Mouse (Mus musculus): Measurements from ENCODE around the gene Clcn1. TPM values are rescaled to one million over a fixed set of nuclear protein-coding genes. Genes with fewer than 3 reads are reported as not detected.

Clcn1 gene
- polyA plus RNA-seq, 1 experiment from 2014 or later = 1.5 TPM

GRCm38 (mm10) chr6:42324067-42324481 is 37.6 kb downstream of the Clcn1 start:
- 0% methylated on average over 25 of the region's 32 CpGs for WGBS
- H3K36me3 ChIP-seq (replicated peaks) = peaks cover 3% of the 10 kb centered on the region; the same call in 1 of the 2 replicates

GRCm38 (mm10) chr6:42324482-42325267 is 38.2 kb downstream of the Clcn1 start, which contains the start of gene Fam131b:
TSS of gene Fam131b (minus strand) at chr6:42324643.
- peaks cover 3% of the 10 kb centered on the region; the same call in 1 of the 2 replicates for H3K36me3 ChIP-seq (replicated peaks)
- under 1% methylated on average over 52 of the region's 68 CpGs for WGBS

More at GRCm38 (mm10) chr6:42324067-42324481, 37.6 kb downstream of the Clcn1 start:
- peak; percentile 44 for DNase-seq (ENCODE audit: extremely low spot score, low spot score)
- no peaks in the 10 kb centered on the region for H3K9me3 ChIP-seq
- H3K27ac ChIP-seq = peak overlapping the region; percentile 93
- H3K4me3 ChIP-seq = peak overlapping the region; percentile 83
- H3K27me3 ChIP-seq (ENCODE audit: poor library complexity, severe bottlenecking) = peaks cover 44% of the 10 kb centered on the region
- H3K4me1 ChIP-seq = peaks cover 26% of the 10 kb centered on the region

GRCm38 (mm10) chr6:42325268-42325609 is 38.8 kb downstream of the Clcn1 start:
- peak overlapping the region; percentile 83 for H3K4me3 ChIP-seq
- no peaks in the 10 kb centered on the region for H3K9me3 ChIP-seq
- 2% methylated on average over 7 of the region's 7 CpGs for WGBS
- peaks cover 3% of the 10 kb centered on the region; the same call in 1 of the 2 replicates for H3K36me3 ChIP-seq (replicated peaks)
- DNase-seq (ENCODE audit: extremely low spot score, low spot score) = peak; percentile 85
- H3K4me1 ChIP-seq = peaks cover 26% of the 10 kb centered on the region
- peaks cover 44% of the 10 kb centered on the region for H3K27me3 ChIP-seq (ENCODE audit: poor library complexity, severe bottlenecking)
- peak overlapping the region; percentile 93 for H3K27ac ChIP-seq

More at GRCm38 (mm10) chr6:42324482-42325267, 38.2 kb downstream of the Clcn1 start, which contains the start of gene Fam131b:
- DNase-seq (ENCODE audit: extremely low spot score, low spot score) = peak; percentile 69
- Histone ChIP-seq H3K27me3 (ENCODE audit: poor library complexity, severe bottlenecking) (peaks cover 44% of the 10 kb centered on the region), H3K27ac (peak within 1 kb of the TSS; percentile 93), H3K4me1 (peaks cover 26% of the 10 kb centered on the region), H3K4me3 (peak within 1 kb of the TSS; percentile 83), H3K9me3 (no peaks in the 10 kb centered on the region)

- no peak overlapping the region for H3K4me3 ChIP-seq
- WGBS = 95% methylated on average over 3 of the region's 3 CpGs
- no peaks in the 10 kb centered on the region for H3K9me3 ChIP-seq
- DNase-seq (ENCODE audit: extremely low spot score, low spot score) = no peak
- peaks cover 34% of the 10 kb centered on the region for H3K27me3 ChIP-seq (ENCODE audit: poor library complexity, severe bottlenecking)
- H3K4me1 ChIP-seq = peaks cover 26% of the 10 kb centered on the region
- H3K27ac ChIP-seq = no peak overlapping the region
- no peaks in the 10 kb centered on the region; the same call in 1 of the 2 replicates for H3K36me3 ChIP-seq (replicated peaks)
Observed at GRCm38 (mm10) chr6:42326509-42326908, 40.0 kb downstream of the Clcn1 start.

- WGBS = 79% methylated on average over 3 of the region's 3 CpGs
- Histone ChIP-seq H3K27me3 (ENCODE audit: poor library complexity, severe bottlenecking) (peaks cover 12% of the 10 kb centered on the region), H3K9me3 (no peaks in the 10 kb centered on the region), H3K36me3 (replicated peaks) (no peaks in the 10 kb centered on the region), H3K4me3 (no peak overlapping the region), H3K27ac (no peak overlapping the region), H3K4me1 (peaks cover 16% of the 10 kb centered on the region)
- DNase-seq (ENCODE audit: extremely low spot score, low spot score) = no peak
Observed at GRCm38 (mm10) chr6:42328757-42329156, 42.3 kb downstream of the Clcn1 start.

GRCm38 (mm10) chr6:42330216-42330615 is 43.7 kb downstream of the Clcn1 start:
- Histone ChIP-seq H3K4me3 (no peak overlapping the region), H3K27ac (no peak overlapping the region), H3K36me3 (replicated peaks) (no peaks in the 10 kb centered on the region), H3K9me3 (no peaks in the 10 kb centered on the region), H3K4me1 (peaks cover 4% of the 10 kb centered on the region; the same call in 1 of the 2 replicates), H3K27me3 (ENCODE audit: poor library complexity, severe bottlenecking) (no peaks in the 10 kb centered on the region)
- DNase-seq (ENCODE audit: extremely low spot score, low spot score) = no peak
- WGBS = 74% methylated on average over 3 of the region's 3 CpGs

GRCm38 (mm10) chr6:42330946-42331345 is 44.5 kb downstream of the Clcn1 start:
- H3K27me3 ChIP-seq (ENCODE audit: poor library complexity, severe bottlenecking) = no peaks in the 10 kb centered on the region
- no peak overlapping the region for H3K27ac ChIP-seq
- H3K4me3 ChIP-seq = no peak overlapping the region
- no peak for DNase-seq (ENCODE audit: extremely low spot score, low spot score)
- no peaks in the 10 kb centered on the region for H3K36me3 ChIP-seq (replicated peaks)
- H3K4me1 ChIP-seq = no peaks in the 10 kb centered on the region
- no peaks in the 10 kb centered on the region for H3K9me3 ChIP-seq
- WGBS = 88% methylated on average over 3 of the region's 3 CpGs

GRCm38 (mm10) chr6:42339189-42339588 is 52.7 kb downstream of the Clcn1 start:
- Histone ChIP-seq H3K36me3 (replicated peaks) (no peaks in the 10 kb centered on the region), H3K4me1 (no peaks in the 10 kb centered on the region), H3K27me3 (ENCODE audit: poor library complexity, severe bottlenecking) (no peaks in the 10 kb centered on the region), H3K27ac (no peak overlapping the region), H3K4me3 (no peak overlapping the region), H3K9me3 (no peaks in the 10 kb centered on the region)
- no peak for DNase-seq (ENCODE audit: extremely low spot score, low spot score)
- WGBS = 89% methylated on average over 2 of the region's 2 CpGs

- no peak for DNase-seq (ENCODE audit: extremely low spot score, low spot score)
- Histone ChIP-seq H3K36me3 (replicated peaks) (no peaks in the 10 kb centered on the region), H3K27ac (no peak overlapping the region), H3K4me3 (no peak overlapping the region), H3K9me3 (no peaks in the 10 kb centered on the region), H3K27me3 (ENCODE audit: poor library complexity, severe bottlenecking) (no peaks in the 10 kb centered on the region), H3K4me1 (no peaks in the 10 kb centered on the region)
- WGBS = 89% methylated on average over 5 of the region's 5 CpGs
Observed at GRCm38 (mm10) chr6:42339981-42340380, 53.5 kb downstream of the Clcn1 start.

- Histone ChIP-seq H3K4me1 (no peaks in the 10 kb centered on the region), H3K4me3 (no peak overlapping the region), H3K9me3 (no peaks in the 10 kb centered on the region), H3K27ac (no peak overlapping the region), H3K36me3 (replicated peaks) (no peaks in the 10 kb centered on the region), H3K27me3 (ENCODE audit: poor library complexity, severe bottlenecking) (no peaks in the 10 kb centered on the region)
- DNase-seq (ENCODE audit: extremely low spot score, low spot score) = no peak
- 78% methylated on average over 1 of the region's 1 CpGs for WGBS
Observed at GRCm38 (mm10) chr6:42342171-42342570, 55.7 kb downstream of the Clcn1 start.

- H3K36me3 ChIP-seq (replicated peaks) = no peaks in the 10 kb centered on the region
- H3K4me3 ChIP-seq = no peak overlapping the region
- no peaks in the 10 kb centered on the region for H3K27me3 ChIP-seq (ENCODE audit: poor library complexity, severe bottlenecking)
- H3K4me1 ChIP-seq = peaks cover 4% of the 10 kb centered on the region
- no peak overlapping the region for H3K27ac ChIP-seq
- no peaks in the 10 kb centered on the region for H3K9me3 ChIP-seq
- DNase-seq (ENCODE audit: extremely low spot score, low spot score) = no peak
- 90% methylated on average over 9 of the region's 9 CpGs for WGBS
Observed at GRCm38 (mm10) chr6:42343361-42344120, 57.1 kb downstream of the Clcn1 start.

- Histone ChIP-seq H3K27me3 (ENCODE audit: poor library complexity, severe bottlenecking) (no peaks in the 10 kb centered on the region), H3K36me3 (replicated peaks) (no peaks in the 10 kb centered on the region), H3K4me3 (no peak overlapping the region), H3K9me3 (no peaks in the 10 kb centered on the region), H3K27ac (no peak overlapping the region), H3K4me1 (peaks cover 11% of the 10 kb centered on the region)
- no peak for DNase-seq (ENCODE audit: extremely low spot score, low spot score)
- 97% methylated on average over 1 of the region's 1 CpGs for WGBS
Observed at GRCm38 (mm10) chr6:42344255-42344654, 57.8 kb downstream of the Clcn1 start.

Measured in forebrain, embryonic 10.5 days (tissue).